Mouse (Mus musculus): ENCODE results near the gene Ncor2. TPM values are rescaled to one million over a fixed set of nuclear protein-coding genes. Genes with fewer than 3 reads are reported as not detected.
A peak's percentile ranks its signal among the peaks of the same experiment; 100 is the strongest.

Gene Ncor2
- polyA plus RNA-seq, 1 experiment from 2014 or later: 17.6 TPM

GRCm38 (mm10) chr5:125016421-125017242, 162.4 kb downstream of the Ncor2 start:
- WGBS: 80% methylated on average over 17 of the region's 17 CpGs
- H3K27me3 ChIP-seq (ENCODE audit: control insufficient read depth, insufficient read depth, low read length): no peaks in the 10 kb centered on the region
- H3K4me3 ChIP-seq (ENCODE audit: low read length): no peak overlapping the region
- H3K9me3 ChIP-seq (replicated peaks; ENCODE audit: control insufficient read depth, low read length): no peaks in the 10 kb centered on the region
- peaks cover 5% of the 10 kb centered on the region; the same call in 1 of the 2 replicates for H3K4me1 ChIP-seq (ENCODE audit: control insufficient read depth, insufficient read depth, low read length)
- peaks cover 26% of the 10 kb centered on the region for H3K36me3 ChIP-seq (ENCODE audit: control insufficient read depth, insufficient read depth)
- ATAC-seq (replicated peaks; ENCODE audit: extremely low read depth, insufficient read depth, low FRiP score): no peak
- no peak overlapping the region for H3K9ac ChIP-seq (ENCODE audit: low read length)
- no peak overlapping the region for H3K27ac ChIP-seq (ENCODE audit: low read length)
- H3K4me2 ChIP-seq (ENCODE audit: low read depth, low read length): no peak overlapping the region

- ATAC-seq (replicated peaks; ENCODE audit: extremely low read depth, insufficient read depth, low FRiP score): no peak
- Histone ChIP-seq H3K36me3 (ENCODE audit: control insufficient read depth, insufficient read depth) (peaks cover 26% of the 10 kb centered on the region), H3K27ac (ENCODE audit: low read length) (no peak overlapping the region), H3K27me3 (ENCODE audit: control insufficient read depth, insufficient read depth, low read length) (no peaks in the 10 kb centered on the region), H3K4me3 (ENCODE audit: low read length) (no peak overlapping the region), H3K9me3 (replicated peaks; ENCODE audit: control insufficient read depth, low read length) (no peaks in the 10 kb centered on the region), H3K9ac (ENCODE audit: low read length) (no peak overlapping the region), H3K4me2 (ENCODE audit: low read depth, low read length) (no peak overlapping the region), H3K4me1 (ENCODE audit: control insufficient read depth, insufficient read depth, low read length) (peaks cover 5% of the 10 kb centered on the region; the same call in 1 of the 2 replicates)
- 77% methylated on average over 9 of the region's 9 CpGs for WGBS
Observed at GRCm38 (mm10) chr5:125015576-125015975, 163.4 kb downstream of the Ncor2 start.

GRCm38 (mm10) chr5:125015066-125015465, 164.0 kb downstream of the Ncor2 start:
- H3K9ac ChIP-seq (ENCODE audit: low read length): no peak overlapping the region
- no peaks in the 10 kb centered on the region for H3K9me3 ChIP-seq (replicated peaks; ENCODE audit: control insufficient read depth, low read length)
- 87% methylated on average over 3 of the region's 3 CpGs for WGBS
- H3K36me3 ChIP-seq (ENCODE audit: control insufficient read depth, insufficient read depth): peaks cover 26% of the 10 kb centered on the region
- no peak overlapping the region for H3K27ac ChIP-seq (ENCODE audit: low read length)
- H3K4me3 ChIP-seq (ENCODE audit: low read length): no peak overlapping the region
- ATAC-seq (replicated peaks; ENCODE audit: extremely low read depth, insufficient read depth, low FRiP score): no peak
- H3K27me3 ChIP-seq (ENCODE audit: control insufficient read depth, insufficient read depth, low read length): no peaks in the 10 kb centered on the region
- no peak overlapping the region for H3K4me2 ChIP-seq (ENCODE audit: low read depth, low read length)
- peaks cover under 1% of the 10 kb centered on the region; the same call in 1 of the 2 replicates for H3K4me1 ChIP-seq (ENCODE audit: control insufficient read depth, insufficient read depth, low read length)

- no peaks in the 10 kb centered on the region for H3K27me3 ChIP-seq (ENCODE audit: control insufficient read depth, insufficient read depth, low read length)
- H3K9me3 ChIP-seq (replicated peaks; ENCODE audit: control insufficient read depth, low read length): no peaks in the 10 kb centered on the region
- no peak overlapping the region for H3K4me3 ChIP-seq (ENCODE audit: low read length)
- no peaks in the 10 kb centered on the region for H3K4me1 ChIP-seq (ENCODE audit: control insufficient read depth, insufficient read depth, low read length)
- peaks cover 26% of the 10 kb centered on the region for H3K36me3 ChIP-seq (ENCODE audit: control insufficient read depth, insufficient read depth)
- H3K27ac ChIP-seq (ENCODE audit: low read length): no peak overlapping the region
- whole genome bisulfite sequencing: 43% methylated on average over 7 of the region's 7 CpGs
- no peak overlapping the region for H3K4me2 ChIP-seq (ENCODE audit: low read depth, low read length)
- no peak for ATAC-seq (replicated peaks; ENCODE audit: extremely low read depth, insufficient read depth, low FRiP score)
- H3K9ac ChIP-seq (ENCODE audit: low read length): no peak overlapping the region
Observed at GRCm38 (mm10) chr5:125014497-125014896, 164.5 kb downstream of the Ncor2 start.

- Histone ChIP-seq H3K4me1 (ENCODE audit: control insufficient read depth, insufficient read depth, low read length) (peaks cover 2% of the 10 kb centered on the region), H3K27ac (ENCODE audit: low read length) (no peak overlapping the region), H3K27me3 (ENCODE audit: control insufficient read depth, insufficient read depth, low read length) (no peaks in the 10 kb centered on the region), H3K4me2 (ENCODE audit: low read depth, low read length) (no peak overlapping the region), H3K4me3 (ENCODE audit: low read length) (no peak overlapping the region), H3K36me3 (ENCODE audit: control insufficient read depth, insufficient read depth) (peaks cover 2% of the 10 kb centered on the region; the same call in 1 of the 2 replicates), H3K9me3 (replicated peaks; ENCODE audit: control insufficient read depth, low read length) (no peaks in the 10 kb centered on the region), H3K9ac (ENCODE audit: low read length) (no peak overlapping the region)
- WGBS: 89% methylated on average over 8 of the region's 8 CpGs
- ATAC-seq (replicated peaks; ENCODE audit: extremely low read depth, insufficient read depth, low FRiP score): no peak
Observed at GRCm38 (mm10) chr5:125011628-125012027, 167.4 kb downstream of the Ncor2 start.

- no peaks in the 10 kb centered on the region for H3K9me3 ChIP-seq (replicated peaks; ENCODE audit: control insufficient read depth, low read length)
- H3K27me3 ChIP-seq (ENCODE audit: control insufficient read depth, insufficient read depth, low read length): no peaks in the 10 kb centered on the region
- peaks cover 7% of the 10 kb centered on the region for H3K4me1 ChIP-seq (ENCODE audit: control insufficient read depth, insufficient read depth, low read length)
- H3K36me3 ChIP-seq (ENCODE audit: control insufficient read depth, insufficient read depth): no peaks in the 10 kb centered on the region
- no peak overlapping the region for H3K4me3 ChIP-seq (ENCODE audit: low read length)
- no peak overlapping the region for H3K9ac ChIP-seq (ENCODE audit: low read length)
- H3K27ac ChIP-seq (ENCODE audit: low read length): no peak overlapping the region
- no peak for ATAC-seq (replicated peaks; ENCODE audit: extremely low read depth, insufficient read depth, low FRiP score)
- WGBS: 93% methylated on average over 24 of the region's 24 CpGs
- H3K4me2 ChIP-seq (ENCODE audit: low read depth, low read length): no peak overlapping the region
Observed at GRCm38 (mm10) chr5:125011166-125011565, 167.9 kb downstream of the Ncor2 start.

- Histone ChIP-seq H3K4me3 (ENCODE audit: low read length) (no peak overlapping the region), H3K27ac (ENCODE audit: low read length) (no peak overlapping the region), H3K27me3 (ENCODE audit: control insufficient read depth, insufficient read depth, low read length) (peaks cover 22% of the 10 kb centered on the region), H3K36me3 (ENCODE audit: control insufficient read depth, insufficient read depth) (no peaks in the 10 kb centered on the region), H3K4me2 (ENCODE audit: low read depth, low read length) (no peak overlapping the region), H3K9ac (ENCODE audit: low read length) (no peak overlapping the region), H3K9me3 (replicated peaks; ENCODE audit: control insufficient read depth, low read length) (no peaks in the 10 kb centered on the region), H3K4me1 (ENCODE audit: control insufficient read depth, insufficient read depth, low read length) (peaks cover 23% of the 10 kb centered on the region)
- no peak for ATAC-seq (replicated peaks; ENCODE audit: extremely low read depth, insufficient read depth, low FRiP score)
- 58% methylated on average over 5 of the region's 5 CpGs for WGBS
Observed at GRCm38 (mm10) chr5:125006896-125007295, 172.1 kb downstream of the Ncor2 start.

- H3K4me2 ChIP-seq (ENCODE audit: low read depth, low read length): peak overlapping the region; percentile 3; the same call in 1 of the 2 replicates
- no peaks in the 10 kb centered on the region for H3K9me3 ChIP-seq (replicated peaks; ENCODE audit: control insufficient read depth, low read length)
- peak; percentile 65 for ATAC-seq (replicated peaks; ENCODE audit: extremely low read depth, insufficient read depth, low FRiP score)
- no peak overlapping the region for H3K4me3 ChIP-seq (ENCODE audit: low read length)
- 27% methylated on average over 9 of the region's 9 CpGs for WGBS
- no peak overlapping the region for H3K9ac ChIP-seq (ENCODE audit: low read length)
- peaks cover 22% of the 10 kb centered on the region for H3K27me3 ChIP-seq (ENCODE audit: control insufficient read depth, insufficient read depth, low read length)
- peaks cover 23% of the 10 kb centered on the region for H3K4me1 ChIP-seq (ENCODE audit: control insufficient read depth, insufficient read depth, low read length)
- no peak overlapping the region for H3K27ac ChIP-seq (ENCODE audit: low read length)
- H3K36me3 ChIP-seq (ENCODE audit: control insufficient read depth, insufficient read depth): no peaks in the 10 kb centered on the region
Observed at GRCm38 (mm10) chr5:125005871-125006652, 173.0 kb downstream of the Ncor2 start.

GRCm38 (mm10) chr5:125003873-125004255, 175.2 kb downstream of the Ncor2 start:
- H3K27me3 ChIP-seq (ENCODE audit: control insufficient read depth, insufficient read depth, low read length): peaks cover 22% of the 10 kb centered on the region
- H3K36me3 ChIP-seq (ENCODE audit: control insufficient read depth, insufficient read depth): no peaks in the 10 kb centered on the region
- H3K9me3 ChIP-seq (replicated peaks; ENCODE audit: control insufficient read depth, low read length): no peaks in the 10 kb centered on the region
- 11% methylated on average over 15 of the region's 15 CpGs for WGBS
- no peak overlapping the region for H3K27ac ChIP-seq (ENCODE audit: low read length)
- peaks cover 23% of the 10 kb centered on the region for H3K4me1 ChIP-seq (ENCODE audit: control insufficient read depth, insufficient read depth, low read length)
- no peak for ATAC-seq (replicated peaks; ENCODE audit: extremely low read depth, insufficient read depth, low FRiP score)
- peak overlapping the region; percentile 63 for H3K4me2 ChIP-seq (ENCODE audit: low read depth, low read length)
- peak overlapping the region; percentile 41 for H3K4me3 ChIP-seq (ENCODE audit: low read length)
- H3K9ac ChIP-seq (ENCODE audit: low read length): peak overlapping the region; percentile 35; the same call in 1 of the 2 replicates

Measured in heart, embryonic 16.5 days (tissue).